Mouse (Mus musculus) forebrain, embryonic 10.5 days (tissue): Measurements from ENCODE around the gene Fam122c. TPM values are rescaled to one million over a fixed set of nuclear protein-coding genes. Genes with fewer than 3 reads are reported as not detected.

Source experiments
- DNase-seq: peaks from one replicate; pipeline ENCODE4 v3.0.0-alpha.2; 2017; ENCODE audit warnings: low spot score; ENCODE audit errors: extremely low spot score
- H3K27ac ChIP-seq: fragments of 300-500 bp; sonication (generic); 2 replicates; pipeline ENCODE4 v1.5.1; 2016; ENCODE audit warnings: mild to moderate bottlenecking
- H3K27me3 ChIP-seq: fragments of 300-500 bp; sonication (generic); 2 replicates; pipeline ENCODE4 v1.6.1; 2016; ENCODE audit warnings: mild to moderate bottlenecking; ENCODE audit not compliant: poor library complexity, severe bottlenecking
- H3K36me3 ChIP-seq: fragments of 300-500 bp; sonication (generic); replicated peaks from 2 replicates; pipeline ENCODE4 v1.6.1; 2016; ENCODE audit warnings: mild to moderate bottlenecking, moderate library complexity
- H3K4me1 ChIP-seq: fragments of 300-500 bp; sonication (generic); 2 replicates; pipeline ENCODE4 v1.6.1; 2016
- H3K4me3 ChIP-seq: fragments of 300-500 bp; sonication (generic); 2 replicates; pipeline ENCODE4 v1.5.1; 2016; ENCODE audit warnings: mild to moderate bottlenecking, moderate library complexity
- H3K9me3 ChIP-seq: fragments of 300-500 bp; sonication (generic); 2 replicates; pipeline ENCODE4 v1.6.1; 2016; ENCODE audit warnings: mild to moderate bottlenecking, moderate library complexity
- WGBS: fragments of 180-500 bp; shearing (Covaris S2); methylation state at CpG from one replicate; pipeline ENCODE4 v1.1.7; 2016; 5-methylcytosine and 5-hydroxymethylcytosine counted together
- polyA plus RNA-seq: library from polyadenylated mRNA; unstranded; fragments of >200 nt; fragmentation: Nextera tagmentation; extraction: Ambion mirVana; gene quantifications from 2 replicates; pipeline ENCODE4 v1.2.1, GENCODE M21; 2016

Gene Fam122c
- not detected in 2 replicates for polyA plus RNA-seq

- H3K9me3 ChIP-seq, result no peaks in the 10 kb centered on the region
- H3K27me3 ChIP-seq, result no peaks in the 10 kb centered on the region
- H3K4me3 ChIP-seq, result no peak within 1 kb of the TSS
- peaks cover 7% of the 10 kb centered on the region for H3K4me1 ChIP-seq
- no peak for DNase-seq
- 50% methylated on average over 1 of the region's 1 CpGs for WGBS
- no peak within 1 kb of the TSS for H3K27ac ChIP-seq
- H3K36me3 ChIP-seq, result no peaks in the 10 kb centered on the region
These were observed at the start of gene Fam122c for GRCm38 (mm10) chrX:53273124-53273523. Gene Fam122c (plus strand): TSS chrX:53273424.

- 70% methylated on average over 6 of the region's 6 CpGs for WGBS
- no peaks in the 10 kb centered on the region for H3K36me3 ChIP-seq
- no peaks in the 10 kb centered on the region; the same call in 1 of the 2 replicates for H3K4me1 ChIP-seq
- no peak overlapping the region for H3K4me3 ChIP-seq
- H3K27ac ChIP-seq, result no peak overlapping the region
- peaks cover 3% of the 10 kb centered on the region; the same call in 1 of the 2 replicates for H3K27me3 ChIP-seq
- no peaks in the 10 kb centered on the region for H3K9me3 ChIP-seq
- DNase-seq, result no peak
These were observed 48.8 kb upstream of the Fam122c start for GRCm38 (mm10) chrX:53224353-53224944.

- peak overlapping the region; percentile 29 for H3K4me3 ChIP-seq
These were observed 41.3 kb upstream of the Fam122c start for GRCm38 (mm10) chrX:53231965-53232364.

GRCm38 (mm10) chrX:53233689-53234088 is 39.5 kb upstream of the Fam122c start:
- Histone ChIP-seq H3K27me3 (peaks cover 5% of the 10 kb centered on the region; the same call in 1 of the 2 replicates), H3K4me1 (peaks cover 9% of the 10 kb centered on the region; the same call in 1 of the 2 replicates), H3K9me3 (no peaks in the 10 kb centered on the region), H3K4me3 (no peak overlapping the region), H3K27ac (no peak overlapping the region), H3K36me3 (no peaks in the 10 kb centered on the region)
- 46% methylated on average over 3 of the region's 4 CpGs for WGBS
- no peak for DNase-seq

More at GRCm38 (mm10) chrX:53231965-53232364, 41.3 kb upstream of the Fam122c start:
- no peak for DNase-seq
- no peaks in the 10 kb centered on the region for H3K36me3 ChIP-seq
- no peaks in the 10 kb centered on the region for H3K9me3 ChIP-seq
- 35% methylated on average over 13 of the region's 13 CpGs for WGBS
- H3K4me1 ChIP-seq, result peaks cover 7% of the 10 kb centered on the region; the same call in 1 of the 2 replicates
- H3K27ac ChIP-seq, result peak overlapping the region; percentile 48; the same call in 1 of the 2 replicates
- H3K27me3 ChIP-seq, result peaks cover 5% of the 10 kb centered on the region; the same call in 1 of the 2 replicates

GRCm38 (mm10) chrX:53236404-53236803 is 36.8 kb upstream of the Fam122c start:
- no peaks in the 10 kb centered on the region for H3K9me3 ChIP-seq

GRCm38 (mm10) chrX:53237971-53238370 is 35.3 kb upstream of the Fam122c start:
- Histone ChIP-seq H3K27ac (no peak overlapping the region), H3K4me3 (no peak overlapping the region), H3K36me3 (no peaks in the 10 kb centered on the region), H3K27me3 (peaks cover 5% of the 10 kb centered on the region; the same call in 1 of the 2 replicates), H3K4me1 (peaks cover 9% of the 10 kb centered on the region; the same call in 1 of the 2 replicates), H3K9me3 (no peaks in the 10 kb centered on the region)
- DNase-seq, result no peak
- WGBS, result 6% methylated on average over 2 of the region's 2 CpGs

More at GRCm38 (mm10) chrX:53236404-53236803, 36.8 kb upstream of the Fam122c start:
- Histone ChIP-seq H3K36me3 (no peaks in the 10 kb centered on the region), H3K4me3 (no peak overlapping the region), H3K27me3 (peaks cover 5% of the 10 kb centered on the region; the same call in 1 of the 2 replicates), H3K4me1 (peaks cover 9% of the 10 kb centered on the region; the same call in 1 of the 2 replicates), H3K27ac (no peak overlapping the region)
- WGBS, result 53% methylated on average over 7 of the region's 7 CpGs
- DNase-seq, result no peak

GRCm38 (mm10) chrX:53240011-53240410 is 33.2 kb upstream of the Fam122c start, which contains the start of gene Plac1:
Gene Plac1 (minus strand): TSS chrX:53240111.
- no peak within 1 kb of the TSS for H3K4me3 ChIP-seq
- H3K27ac ChIP-seq, result no peak within 1 kb of the TSS
- H3K4me1 ChIP-seq, result peaks cover 9% of the 10 kb centered on the region; the same call in 1 of the 2 replicates
- no peak for DNase-seq
- no peaks in the 10 kb centered on the region for H3K27me3 ChIP-seq
- H3K9me3 ChIP-seq, result no peaks in the 10 kb centered on the region
- 76% methylated on average over 4 of the region's 4 CpGs for WGBS
- H3K36me3 ChIP-seq, result no peaks in the 10 kb centered on the region

- H3K27ac ChIP-seq, result no peak overlapping the region
- 0 out of 2 replicates have a peak, but pooled peaks cover 2% of the 10 kb centered on the region for H3K36me3 ChIP-seq
- H3K27me3 ChIP-seq, result no peaks in the 10 kb centered on the region
- H3K4me1 ChIP-seq, result no peaks in the 10 kb centered on the region
- no peak for DNase-seq
- no peaks in the 10 kb centered on the region for H3K9me3 ChIP-seq
- H3K4me3 ChIP-seq, result no peak overlapping the region
These were observed 18.0 kb upstream of the Fam122c start for GRCm38 (mm10) chrX:53255195-53255594.

- H3K4me1 ChIP-seq, result peaks cover 15% of the 10 kb centered on the region
- DNase-seq, result no peak
- H3K4me3 ChIP-seq, result no peak overlapping the region
- H3K36me3 ChIP-seq, result no peaks in the 10 kb centered on the region
- H3K27me3 ChIP-seq, result no peaks in the 10 kb centered on the region
- 73% methylated on average over 9 of the region's 9 CpGs for WGBS
- H3K9me3 ChIP-seq, result no peaks in the 10 kb centered on the region
- H3K27ac ChIP-seq, result no peak overlapping the region
These were observed 7.0 kb upstream of the Fam122c start for GRCm38 (mm10) chrX:53266186-53266585.

GRCm38 (mm10) chrX:53268856-53269255 is 4.4 kb upstream of the Fam122c start:
- 18% methylated on average over 10 of the region's 10 CpGs for WGBS
- H3K27ac ChIP-seq, result peak overlapping the region; percentile 89
- DNase-seq, result peak; percentile 74

GRCm38 (mm10) chrX:53269289-53270062 is 3.7 kb upstream of the Fam122c start, which contains the start of gene Fam122b:
Gene Fam122b (minus strand): TSS chrX:53269805.
- Histone ChIP-seq H3K36me3 (no peaks in the 10 kb centered on the region), H3K9me3 (no peaks in the 10 kb centered on the region), H3K4me3 (peak within 1 kb of the TSS; percentile 65), H3K27ac (peak within 1 kb of the TSS; percentile 89), H3K27me3 (no peaks in the 10 kb centered on the region), H3K4me1 (peaks cover 15% of the 10 kb centered on the region)
- 20% methylated on average over 40 of the region's 40 CpGs for WGBS
- peak; percentile 84 for DNase-seq

More at GRCm38 (mm10) chrX:53268856-53269255, 4.4 kb upstream of the Fam122c start:
- Histone ChIP-seq H3K9me3 (no peaks in the 10 kb centered on the region), H3K4me3 (peak overlapping the region; percentile 65), H3K4me1 (peaks cover 15% of the 10 kb centered on the region), H3K27me3 (no peaks in the 10 kb centered on the region), H3K36me3 (no peaks in the 10 kb centered on the region)

- Histone ChIP-seq H3K27ac (peak overlapping the region; percentile 89), H3K27me3 (no peaks in the 10 kb centered on the region), H3K36me3 (no peaks in the 10 kb centered on the region), H3K4me1 (peaks cover 15% of the 10 kb centered on the region), H3K4me3 (peak overlapping the region; percentile 65), H3K9me3 (no peaks in the 10 kb centered on the region)
- DNase-seq, result no peak
- WGBS, result 16% methylated on average over 10 of the region's 10 CpGs
These were observed 3.2 kb upstream of the Fam122c start for GRCm38 (mm10) chrX:53270063-53270432.
